Mouse (Mus musculus) heart, embryonic 10.5 days (tissue): ENCODE measurements around the gene Vasp. TPM values are rescaled to one million over a fixed set of nuclear protein-coding genes. Genes with fewer than 3 reads are reported as not detected.

Experiments used
- DNase-seq: peaks from one replicate; pipeline ENCODE4 v3.0.0-alpha.2; 2017; ENCODE audit warnings: low spot score
- H3K27ac ChIP-seq: fragments of 300-500 bp; sonication (generic); 2 replicates; pipeline ENCODE4 v1.5.1; 2016; ENCODE audit warnings: mild to moderate bottlenecking
- H3K27me3 ChIP-seq: fragments of 300-500 bp; sonication (generic); 2 replicates; pipeline ENCODE4 v1.6.1; 2016; ENCODE audit warnings: mild to moderate bottlenecking; ENCODE audit not compliant: poor library complexity, insufficient read depth, severe bottlenecking
- H3K36me3 ChIP-seq: fragments of 300-500 bp; sonication (generic); 2 replicates; pipeline ENCODE4 v1.6.1; 2016; ENCODE audit warnings: mild to moderate bottlenecking, moderate library complexity
- H3K4me1 ChIP-seq: fragments of 300-500 bp; sonication (generic); 2 replicates; pipeline ENCODE4 v1.6.1; 2016; ENCODE audit warnings: mild to moderate bottlenecking
- H3K4me3 ChIP-seq: fragments of 300-500 bp; sonication (generic); 2 replicates; pipeline ENCODE4 v1.5.1; 2016; ENCODE audit warnings: mild to moderate bottlenecking, moderate library complexity
- H3K9me3 ChIP-seq: fragments of 300-500 bp; sonication (generic); 2 replicates; pipeline ENCODE4 v1.6.1; 2016; ENCODE audit warnings: mild to moderate bottlenecking, moderate library complexity
- WGBS: fragments of 180-500 bp; shearing (Covaris S2); methylation state at CpG from one replicate; pipeline ENCODE4 v1.1.7; 2016; 5-methylcytosine and 5-hydroxymethylcytosine counted together
- polyA plus RNA-seq: library from polyadenylated mRNA; unstranded; fragments of >200 nt; fragmentation: Nextera tagmentation; extraction: Ambion mirVana; gene quantifications from 2 replicates; pipeline ENCODE4 v1.2.1, GENCODE M21; 2016

The Vasp gene
- polyA plus RNA-seq, 1 experiment from 2014 or later: 99.0 TPM

DNA sequence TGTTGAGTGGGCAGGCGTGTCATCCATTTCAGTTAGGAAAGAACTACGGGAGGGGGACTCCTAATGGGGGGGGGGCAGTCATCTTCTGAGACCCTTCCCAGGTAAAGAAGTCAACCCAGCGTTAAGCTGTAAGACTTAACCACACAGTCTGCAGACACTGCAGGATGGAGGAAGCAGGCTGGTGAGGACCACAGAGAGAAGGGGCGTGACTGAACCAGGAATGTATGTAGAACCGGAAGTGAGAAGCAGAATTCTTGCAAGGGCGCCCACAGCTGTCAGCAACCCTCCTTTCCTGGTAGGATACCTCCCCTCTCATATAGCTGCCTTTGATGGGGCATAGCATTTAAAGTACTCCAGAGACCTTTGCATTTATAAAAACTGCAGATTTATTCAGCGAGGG lies 15.1 kb downstream of the Vasp start:
- Histone ChIP-seq H3K4me1 (peaks cover 9% of the 10 kb centered on the region; the same call in 1 of the 2 replicates), H3K27me3 (no peaks in the 10 kb centered on the region), H3K36me3 (peaks cover 70% of the 10 kb centered on the region), H3K9me3 (no peaks in the 10 kb centered on the region; the same call in 1 of the 2 replicates), H3K4me3 (no peak overlapping the region), H3K27ac (no peak overlapping the region)
- 86% methylated on average over 7 of the region's 7 CpGs for WGBS
- DNase-seq: no peak

DNA sequence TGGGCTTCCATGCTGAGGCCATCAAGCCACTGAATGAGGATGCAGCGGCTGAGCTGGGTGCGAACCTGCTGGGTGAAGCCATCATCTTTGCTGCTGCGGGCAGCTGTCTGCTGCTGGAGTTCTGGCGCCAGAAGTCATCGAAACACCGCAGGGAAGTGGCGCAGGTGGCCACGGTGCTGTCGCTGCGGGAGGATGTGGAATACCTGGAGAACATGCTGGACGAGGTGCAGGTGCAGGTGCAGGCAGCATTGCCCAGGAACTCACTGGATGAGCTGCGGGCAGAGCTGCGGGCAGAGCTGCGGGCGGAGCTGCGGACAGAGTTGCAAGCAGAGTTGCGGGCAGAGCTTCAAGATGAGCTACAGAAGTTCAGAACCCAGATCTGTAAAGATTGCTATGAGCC lies 16.2 kb downstream of the Vasp start:
- peaks cover 9% of the 10 kb centered on the region; the same call in 1 of the 2 replicates for H3K4me1 ChIP-seq
- no peak for DNase-seq
- peaks cover 58% of the 10 kb centered on the region for H3K36me3 ChIP-seq
- no peak overlapping the region for H3K27ac ChIP-seq
- H3K4me3 ChIP-seq: 0 out of 2 replicates have a peak overlapping the region, but pooled peaks have one; percentile 12
- no peaks in the 10 kb centered on the region; the same call in 1 of the 2 replicates for H3K9me3 ChIP-seq
- H3K27me3 ChIP-seq: no peaks in the 10 kb centered on the region
- WGBS: 84% methylated on average over 17 of the region's 17 CpGs

DNA sequence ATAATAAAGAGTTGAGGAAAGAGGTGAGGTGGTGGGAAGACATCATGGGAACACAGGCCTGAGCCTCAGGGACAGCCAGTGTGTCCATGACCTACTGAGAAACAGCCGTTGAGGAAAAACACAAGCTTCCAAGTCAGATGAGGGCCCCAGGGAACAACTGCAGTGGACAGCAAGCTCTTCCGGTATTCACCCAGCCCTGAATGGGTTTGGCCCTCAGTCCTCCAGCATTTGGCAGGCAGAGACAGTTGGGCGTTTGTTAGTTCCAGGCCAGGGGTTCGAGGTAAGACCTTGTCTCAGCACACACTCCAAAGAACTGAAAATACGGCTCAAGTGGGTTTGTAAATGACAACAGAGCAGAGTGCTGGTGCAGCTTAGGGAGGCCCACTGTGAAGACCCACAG lies 18.2 kb downstream of the Vasp start:
- Histone ChIP-seq H3K27me3 (no peaks in the 10 kb centered on the region), H3K27ac (no peak overlapping the region), H3K4me3 (no peak overlapping the region), H3K9me3 (no peaks in the 10 kb centered on the region; the same call in 1 of the 2 replicates), H3K4me1 (peaks cover 9% of the 10 kb centered on the region; the same call in 1 of the 2 replicates), H3K36me3 (peaks cover 41% of the 10 kb centered on the region)
- 58% methylated on average over 5 of the region's 5 CpGs for WGBS
- no peak for DNase-seq

DNA sequence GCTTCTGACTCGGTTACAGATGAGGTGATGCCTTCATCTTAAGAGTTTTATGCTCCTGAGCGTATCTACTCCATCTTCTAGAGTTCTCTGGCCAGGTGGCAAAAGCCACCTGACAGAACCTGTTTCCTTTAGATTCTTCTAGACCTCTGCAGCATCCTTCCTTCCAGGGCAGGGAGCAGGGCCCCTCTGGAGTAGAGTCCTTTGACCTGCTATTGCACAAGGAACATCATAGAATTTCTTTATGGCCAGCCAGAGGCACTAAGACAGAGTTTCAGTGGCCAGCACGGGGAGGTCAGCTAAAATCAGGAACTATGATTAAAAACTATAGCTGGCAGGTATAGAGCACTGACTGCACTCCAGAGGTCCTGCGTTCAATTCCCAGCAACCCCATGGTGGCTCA lies 19.5 kb downstream of the Vasp start:
- H3K4me3 ChIP-seq: no peak overlapping the region
- no peaks in the 10 kb centered on the region for H3K27me3 ChIP-seq
- no peak overlapping the region for H3K27ac ChIP-seq
- no peaks in the 10 kb centered on the region; the same call in 1 of the 2 replicates for H3K9me3 ChIP-seq
- 86% methylated on average over 4 of the region's 4 CpGs for WGBS
- peaks cover 35% of the 10 kb centered on the region for H3K36me3 ChIP-seq
- DNase-seq: no peak
- H3K4me1 ChIP-seq: 0 out of 2 replicates have a peak, but pooled peaks cover 2% of the 10 kb centered on the region

DNA sequence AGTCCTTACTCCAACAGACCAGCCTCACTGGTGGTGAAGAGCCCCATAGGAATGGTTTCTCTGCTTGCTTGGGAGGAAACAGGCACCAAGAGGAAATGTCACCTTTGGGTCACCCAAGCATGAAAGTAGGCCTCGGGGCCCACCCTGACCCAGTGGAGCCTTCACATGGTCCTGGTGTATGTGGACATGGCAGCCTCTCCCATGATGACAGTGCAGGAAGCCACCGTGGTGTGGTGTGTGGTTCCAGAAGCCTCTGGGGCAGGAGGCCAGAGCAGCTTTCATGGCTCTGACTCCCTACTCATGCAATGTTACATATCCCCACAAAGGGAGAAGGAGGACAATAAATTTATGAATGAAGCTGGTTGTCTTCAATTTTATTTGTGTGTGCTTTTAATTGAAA lies 24.1 kb downstream of the Vasp start:
- 90% methylated on average over 2 of the region's 2 CpGs for WGBS
- Histone ChIP-seq H3K4me3 (no peak overlapping the region), H3K27ac (peak overlapping the region; percentile 4; the same call in 1 of the 2 replicates), H3K9me3 (no peaks in the 10 kb centered on the region), H3K27me3 (no peaks in the 10 kb centered on the region), H3K4me1 (no peaks in the 10 kb centered on the region; the same call in 1 of the 2 replicates), H3K36me3 (peaks cover 39% of the 10 kb centered on the region)
- peak; percentile 73 for DNase-seq

DNA sequence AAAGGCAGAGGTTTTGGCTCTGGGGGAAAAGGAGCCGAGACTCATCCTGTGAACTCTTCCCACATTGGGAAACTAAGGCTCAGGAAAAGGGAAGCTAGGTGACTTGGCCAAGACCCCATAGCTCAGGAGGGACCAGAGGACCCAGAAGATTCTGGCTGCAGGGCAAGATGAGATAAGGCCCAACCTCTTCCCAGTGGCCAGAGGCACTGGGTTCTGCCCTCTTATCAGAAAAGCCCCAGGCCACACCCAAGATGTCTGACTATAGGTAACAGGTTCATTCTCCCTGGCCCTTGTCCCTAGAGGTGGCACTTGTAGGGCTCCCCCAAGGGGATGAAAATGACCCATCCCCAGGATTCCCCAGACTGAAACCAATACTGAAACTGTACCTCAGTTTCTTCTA lies 24.8 kb downstream of the Vasp start:
- Histone ChIP-seq H3K27ac (peak overlapping the region; percentile 4; the same call in 1 of the 2 replicates), H3K27me3 (no peaks in the 10 kb centered on the region), H3K9me3 (no peaks in the 10 kb centered on the region), H3K4me1 (no peaks in the 10 kb centered on the region; the same call in 1 of the 2 replicates), H3K36me3 (peaks cover 39% of the 10 kb centered on the region), H3K4me3 (no peak overlapping the region)
- DNase-seq: peak; percentile 77
- WGBS: 83% methylated on average over 1 of the region's 1 CpGs

DNA sequence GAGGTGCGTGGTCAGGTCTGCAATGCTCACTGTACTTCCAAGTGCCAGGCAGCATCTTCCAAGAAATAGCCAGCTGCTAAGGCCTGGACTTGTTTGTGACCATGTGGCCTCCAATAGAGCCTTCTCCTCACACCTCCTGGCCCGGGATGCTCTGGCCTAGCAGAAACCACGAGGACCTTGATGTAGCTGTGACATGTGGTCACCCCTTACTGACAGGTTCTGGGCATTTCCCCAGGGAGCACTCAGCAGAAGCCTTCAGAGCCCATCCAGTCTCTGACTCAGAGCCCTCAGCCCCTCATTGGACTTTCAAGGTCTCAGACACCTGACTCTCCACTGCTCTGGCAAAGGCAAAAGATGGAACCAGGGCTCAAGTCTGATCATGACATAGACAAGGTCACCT lies 26.5 kb downstream of the Vasp start:
- no peak for DNase-seq
- Histone ChIP-seq H3K4me3 (no peak overlapping the region), H3K27me3 (no peaks in the 10 kb centered on the region), H3K9me3 (no peaks in the 10 kb centered on the region), H3K4me1 (peaks cover under 1% of the 10 kb centered on the region; the same call in 1 of the 2 replicates), H3K36me3 (peaks cover 44% of the 10 kb centered on the region), H3K27ac (no peak overlapping the region)
- 80% methylated on average over 3 of the region's 3 CpGs for WGBS

DNA sequence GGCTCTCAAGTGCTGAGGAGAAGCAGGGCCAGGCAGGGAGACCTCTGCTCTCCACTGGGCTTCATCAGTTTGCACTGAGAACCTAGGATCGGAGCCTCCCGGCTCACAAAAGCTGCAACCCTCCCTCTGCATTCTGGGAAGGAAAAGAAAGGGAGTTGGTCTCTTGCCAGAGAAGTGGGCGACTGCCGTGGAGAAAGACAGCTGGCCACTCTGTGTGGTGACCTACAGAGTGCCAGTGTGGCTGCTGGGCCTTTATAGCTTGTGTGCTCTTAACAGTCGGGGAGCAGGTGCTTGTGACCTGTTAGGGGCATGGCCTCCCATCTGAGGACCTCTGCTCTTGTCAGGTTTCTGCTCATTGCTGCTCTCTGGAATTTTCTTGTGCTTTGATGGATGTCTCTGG lies 27.8 kb downstream of the Vasp start:
- Histone ChIP-seq H3K36me3 (peaks cover 44% of the 10 kb centered on the region), H3K4me3 (no peak overlapping the region), H3K27me3 (no peaks in the 10 kb centered on the region), H3K27ac (no peak overlapping the region), H3K4me1 (peaks cover 12% of the 10 kb centered on the region), H3K9me3 (no peaks in the 10 kb centered on the region)
- WGBS: 87% methylated on average over 5 of the region's 5 CpGs
- no peak for DNase-seq

DNA sequence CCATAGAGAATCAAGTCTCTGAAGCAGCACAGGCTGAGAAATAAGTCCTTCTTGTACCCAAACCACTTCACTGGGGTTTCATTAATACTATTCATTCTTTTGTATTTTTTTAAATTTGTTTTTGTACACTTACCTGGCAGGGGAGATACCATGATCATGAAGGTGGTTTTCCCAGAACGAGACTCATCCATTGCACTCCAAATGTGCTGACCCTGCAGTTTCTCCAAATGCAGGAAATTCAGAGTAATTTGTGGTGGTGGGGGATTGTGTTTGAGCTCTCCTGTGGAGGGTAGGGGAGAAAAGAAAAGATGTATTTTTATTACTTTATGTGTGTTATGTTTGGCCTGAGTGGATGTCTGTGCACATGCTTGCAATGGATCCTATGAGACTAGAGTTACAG lies 29.6 kb downstream of the Vasp start:
- DNase-seq: no peak
- no peak overlapping the region for H3K4me3 ChIP-seq
- WGBS: 90% methylated on average over 1 of the region's 1 CpGs
- H3K36me3 ChIP-seq: peaks cover 35% of the 10 kb centered on the region
- H3K4me1 ChIP-seq: peaks cover 24% of the 10 kb centered on the region
- no peaks in the 10 kb centered on the region for H3K9me3 ChIP-seq
- H3K27ac ChIP-seq: no peak overlapping the region
- no peaks in the 10 kb centered on the region for H3K27me3 ChIP-seq

DNA sequence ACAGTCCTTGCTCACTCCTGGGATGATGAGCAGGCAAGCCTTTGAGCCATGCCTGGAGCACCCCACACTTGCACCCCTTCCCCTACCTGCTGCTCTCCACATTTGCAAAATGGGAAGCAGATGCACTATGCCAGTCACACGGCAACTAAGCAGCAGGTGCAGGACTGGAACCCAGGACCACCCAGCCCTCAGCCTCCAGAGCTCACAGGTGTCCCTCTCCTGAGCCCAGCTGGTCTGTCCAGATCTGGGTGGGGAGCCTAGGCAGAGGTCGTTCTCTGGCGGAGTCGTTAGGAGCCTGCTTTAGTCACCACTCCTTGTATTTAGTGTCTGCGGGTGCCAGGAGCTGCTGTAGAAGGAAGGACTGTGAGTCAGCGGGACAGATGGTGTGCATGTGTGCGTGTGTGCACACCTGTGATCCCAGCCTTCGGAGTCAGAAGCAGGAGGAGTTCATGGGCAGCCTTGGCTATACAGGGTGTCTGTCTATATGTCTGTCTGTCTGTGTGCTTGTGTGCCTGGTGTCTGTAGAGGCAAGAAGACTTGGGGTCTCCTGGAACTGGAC lies 30.6 kb downstream of the Vasp start:
- Histone ChIP-seq H3K9me3 (no peaks in the 10 kb centered on the region), H3K4me1 (peaks cover 32% of the 10 kb centered on the region), H3K36me3 (peaks cover 25% of the 10 kb centered on the region), H3K4me3 (no peak overlapping the region), H3K27me3 (no peaks in the 10 kb centered on the region), H3K27ac (peak overlapping the region; percentile 43)
- no peak for DNase-seq
- WGBS: 84% methylated on average over 8 of the region's 8 CpGs

DNA sequence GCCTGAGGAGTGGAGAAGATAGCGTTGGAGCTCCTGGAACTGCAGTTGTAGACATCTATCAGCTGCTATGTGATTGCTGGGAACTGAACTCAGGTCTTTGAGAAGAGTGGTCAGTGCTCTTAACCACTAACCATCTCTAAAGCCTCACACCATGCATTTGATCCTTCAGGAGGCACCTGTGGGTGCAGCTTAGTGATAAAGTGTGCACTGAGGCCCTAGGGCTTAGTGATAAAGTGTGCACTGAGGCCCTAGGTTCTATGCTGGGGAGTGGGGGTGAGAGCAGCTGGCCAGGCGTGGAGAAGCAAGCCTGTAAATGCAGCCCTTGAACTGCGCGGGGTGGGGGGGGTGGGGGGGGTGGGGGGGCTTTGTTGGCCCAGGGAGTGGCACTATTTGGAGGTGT lies 31.6 kb downstream of the Vasp start:
- Histone ChIP-seq H3K4me1 (peaks cover 39% of the 10 kb centered on the region), H3K36me3 (peaks cover 15% of the 10 kb centered on the region), H3K27ac (peak overlapping the region; percentile 81), H3K9me3 (no peaks in the 10 kb centered on the region), H3K4me3 (no peak overlapping the region), H3K27me3 (no peaks in the 10 kb centered on the region)
- DNase-seq: peak; percentile 89
- 61% methylated on average over 2 of the region's 4 CpGs for WGBS

DNA sequence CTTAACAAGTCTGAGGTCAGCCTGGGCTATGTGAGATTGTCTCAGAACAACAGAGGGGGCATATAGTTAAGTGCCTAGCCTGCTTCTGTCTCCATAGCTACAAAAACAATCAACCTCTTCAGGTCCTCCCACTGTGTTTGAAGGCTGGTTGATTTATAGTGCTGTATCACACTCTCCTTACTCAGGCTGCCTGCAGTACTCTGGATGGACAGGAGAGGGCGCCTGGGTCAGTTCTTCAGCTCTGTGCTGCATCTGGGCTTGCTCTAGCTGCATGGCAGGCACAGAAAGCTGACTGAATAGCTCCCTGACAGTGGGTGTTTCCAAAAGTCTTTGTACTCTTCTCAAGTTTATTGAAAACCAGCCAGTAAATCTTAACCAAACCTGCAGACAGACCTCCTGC lies 32.2 kb downstream of the Vasp start:
- WGBS: 0% methylated on average over 1 of the region's 1 CpGs
- Histone ChIP-seq H3K27me3 (no peaks in the 10 kb centered on the region), H3K36me3 (peaks cover 9% of the 10 kb centered on the region; the same call in 1 of the 2 replicates), H3K27ac (peak overlapping the region; percentile 81), H3K4me1 (peaks cover 44% of the 10 kb centered on the region), H3K4me3 (no peak overlapping the region), H3K9me3 (no peaks in the 10 kb centered on the region)
- peak; percentile 93 for DNase-seq

DNA sequence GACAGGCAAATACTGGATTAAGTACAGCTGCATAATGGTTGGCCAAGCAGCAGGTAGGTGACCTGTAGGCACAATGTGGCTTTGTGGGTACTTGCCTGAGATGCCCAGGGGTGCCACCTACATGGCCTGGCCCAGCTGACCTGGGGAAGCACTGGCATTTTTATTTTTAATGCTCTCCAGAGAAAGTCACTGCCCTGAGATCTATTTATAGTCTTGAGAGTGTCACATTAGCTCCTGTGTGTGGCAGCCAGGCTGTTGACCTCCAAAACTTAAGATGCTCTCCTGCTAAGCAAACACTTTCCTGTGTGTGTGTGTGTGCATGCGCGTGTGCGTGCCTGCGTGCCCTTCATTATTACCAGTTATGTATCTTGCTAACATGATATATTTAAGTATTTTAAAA lies 33.3 kb downstream of the Vasp start:
- H3K27ac ChIP-seq: peak overlapping the region; percentile 81
- H3K36me3 ChIP-seq: peaks cover 11% of the 10 kb centered on the region
- H3K27me3 ChIP-seq: no peaks in the 10 kb centered on the region
- WGBS: 76% methylated on average over 4 of the region's 4 CpGs
- H3K4me1 ChIP-seq: peaks cover 44% of the 10 kb centered on the region
- H3K9me3 ChIP-seq: no peaks in the 10 kb centered on the region
- DNase-seq: no peak
- no peak overlapping the region for H3K4me3 ChIP-seq

DNA sequence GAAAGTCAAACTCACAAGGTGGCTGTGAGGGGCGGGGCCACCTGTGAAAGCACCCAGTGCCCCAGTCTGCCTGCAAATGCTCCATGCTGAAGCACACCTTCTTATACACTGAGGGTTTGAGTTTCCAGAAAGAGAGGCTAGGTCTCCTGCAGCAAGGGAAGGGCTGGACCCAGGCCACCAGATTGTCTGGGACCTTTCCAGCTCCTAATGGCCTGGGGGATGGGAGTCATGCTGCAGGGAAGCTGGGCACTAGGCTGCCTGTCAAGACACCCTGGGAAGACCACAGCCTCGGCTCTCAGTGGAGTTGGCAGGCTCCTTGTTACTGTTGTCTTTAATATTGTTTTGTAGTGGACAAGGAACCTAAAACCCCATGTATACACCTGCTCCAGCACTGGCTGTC lies 35.2 kb downstream of the Vasp start:
- DNase-seq: no peak
- 72% methylated on average over 2 of the region's 2 CpGs for WGBS
- no peak overlapping the region for H3K4me3 ChIP-seq
- 0 out of 2 replicates have a peak overlapping the region, but pooled peaks have one; percentile 25 for H3K27ac ChIP-seq
- no peaks in the 10 kb centered on the region for H3K27me3 ChIP-seq
- no peaks in the 10 kb centered on the region for H3K9me3 ChIP-seq
- H3K36me3 ChIP-seq: peaks cover 25% of the 10 kb centered on the region
- peaks cover 44% of the 10 kb centered on the region for H3K4me1 ChIP-seq
